Mouse (Mus musculus) spleen, adult 2 months (tissue): ENCODE results near the gene Slc13a2. TPM values are rescaled to one million over a fixed set of nuclear protein-coding genes. Genes with fewer than 3 reads are reported as not detected.

Experiments used
- DNase-seq, 2 experiments: peaks; one replicate each; pipeline versions ENCODE4 v3.0.0 to v3.0.0-alpha.2; 2012 to 2021; ENCODE audit warnings: low spot score in 2 of 2, low read depth in 1 of 2
- H3K27ac ChIP-seq: fragments of 200-500 bp; 2 replicates; pipeline ENCODE4 v1.5.1; 2012; ENCODE audit warnings: low read length, inconsistent platforms; ENCODE audit not compliant: insufficient read depth
- H3K27me3 ChIP-seq: fragments of 200-500 bp; 2 replicates; pipeline ENCODE4 v1.6.1; 2012; ENCODE audit warnings: mild to moderate bottlenecking, moderate library complexity, low read length, inconsistent platforms; ENCODE audit not compliant: control insufficient read depth, insufficient read depth
- H3K36me3 ChIP-seq: fragments of 200-500 bp; 2 replicates; pipeline ENCODE4 v1.6.1; 2012; ENCODE audit warnings: mild to moderate bottlenecking, low read length, inconsistent platforms; ENCODE audit not compliant: control insufficient read depth, insufficient read depth
- H3K4me1 ChIP-seq: fragments of 200-500 bp; 2 replicates; pipeline ENCODE4 v1.6.1; 2011; ENCODE audit warnings: inconsistent platforms; ENCODE audit not compliant: control insufficient read depth, insufficient read depth, insufficient read length
- H3K4me3 ChIP-seq: fragments of 200-500 bp; 2 replicates; pipeline ENCODE4 v1.5.1; 2011; ENCODE audit warnings: mild to moderate bottlenecking, inconsistent platforms; ENCODE audit not compliant: insufficient read depth, insufficient read length; ENCODE audit errors: extremely low read depth
- CTCF ChIP-seq: fragments of 200-500 bp; IDR thresholded peaks from 2 replicates; pipeline ENCODE4 v1.5.1; 2011; ENCODE audit warnings: mild to moderate bottlenecking, inconsistent platforms; ENCODE audit not compliant: insufficient read depth, insufficient read length, insufficient replicate concordance; ENCODE audit errors: extremely low read depth
- POLR2A ChIP-seq: fragments of 200-500 bp; IDR thresholded peaks from 2 replicates; pipeline ENCODE4 v1.6.1; 2011; ENCODE audit warnings: low read depth, low read length, inconsistent platforms
- WGBS: fragments of 180-500 bp; shearing (Covaris S2); methylation state at CpG from one replicate; pipeline ENCODE4 v1.1.7; 2018; 5-methylcytosine and 5-hydroxymethylcytosine counted together
- polyA plus RNA-seq: library from polyadenylated mRNA; depleted of rRNA; stranded (reverse); fragments of >200 nt; gene quantifications from 2 replicates; pipeline ENCODE4 v1.2.3, GENCODE M21; 2012

The Slc13a2 gene
- polyA plus RNA-seq, 1 experiment = 0.28 TPM

DNA sequence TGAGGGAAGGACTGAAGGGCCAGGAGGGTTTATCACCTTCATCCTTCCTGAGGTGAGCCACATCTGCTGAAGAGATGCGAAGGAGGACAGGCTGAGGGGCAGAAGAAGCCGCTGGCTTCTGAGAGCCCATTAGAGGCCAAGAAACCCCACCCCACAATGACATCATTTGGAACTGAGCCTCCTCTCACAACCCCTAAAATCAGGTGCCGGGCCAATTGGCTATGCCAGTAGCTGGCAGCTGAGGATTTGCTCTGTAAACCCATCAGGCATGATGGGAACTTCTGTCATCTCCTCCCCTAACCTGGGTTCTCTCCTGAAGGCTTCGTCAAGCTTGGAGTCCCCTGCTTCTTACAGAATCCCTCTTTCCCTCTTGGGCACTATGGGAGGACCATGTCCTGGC is 41.7 kb downstream of the Slc13a2 start:
- Histone ChIP-seq H3K27ac (no peak overlapping the region), H3K4me1 (no peaks in the 10 kb centered on the region), H3K4me3 (no peak overlapping the region), H3K36me3 (no peaks in the 10 kb centered on the region), H3K27me3 (no peaks in the 10 kb centered on the region)
- DNase-seq = no peak
- TF ChIP-seq CTCF (no peak), POLR2A (no peak)
- WGBS = 89% methylated on average over 4 of the region's 4 CpGs

DNA sequence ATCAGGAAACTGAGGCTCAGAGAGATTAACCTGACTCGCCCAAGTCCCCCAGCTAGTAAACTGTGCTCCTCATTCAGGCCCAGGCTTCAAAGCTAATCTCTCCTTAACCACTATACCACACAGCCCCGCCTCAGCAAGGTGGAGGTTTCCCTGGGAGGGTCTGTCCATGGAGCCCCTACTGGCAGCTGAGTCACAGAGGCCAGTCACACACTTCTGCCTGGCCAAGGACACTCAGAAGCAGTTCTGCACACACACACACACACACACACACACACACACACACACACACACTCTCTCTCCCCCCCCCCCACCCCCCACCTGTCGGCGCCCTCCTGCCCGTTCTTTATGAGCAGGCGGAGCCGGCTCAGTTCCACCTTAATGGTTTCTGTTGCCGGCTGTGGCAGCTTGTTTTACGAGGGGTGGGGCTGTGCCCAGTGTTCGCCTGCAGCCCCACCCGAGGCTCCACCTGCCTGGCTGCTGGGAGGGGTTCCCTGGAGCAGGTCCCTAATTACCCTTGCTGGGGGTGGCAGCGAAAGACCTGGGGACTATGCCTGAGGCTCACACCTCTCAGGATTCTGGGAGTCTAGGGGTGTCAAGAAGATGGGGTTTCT is 44.4 kb downstream of the Slc13a2 start:
- Histone ChIP-seq H3K27me3 (no peaks in the 10 kb centered on the region), H3K4me3 (no peak overlapping the region), H3K4me1 (no peaks in the 10 kb centered on the region), H3K27ac (no peak overlapping the region), H3K36me3 (no peaks in the 10 kb centered on the region)
- WGBS = 31% methylated on average over 12 of the region's 12 CpGs
- DNase-seq = no peak
- TF ChIP-seq POLR2A = no peak
- no peak for TF ChIP-seq CTCF

DNA sequence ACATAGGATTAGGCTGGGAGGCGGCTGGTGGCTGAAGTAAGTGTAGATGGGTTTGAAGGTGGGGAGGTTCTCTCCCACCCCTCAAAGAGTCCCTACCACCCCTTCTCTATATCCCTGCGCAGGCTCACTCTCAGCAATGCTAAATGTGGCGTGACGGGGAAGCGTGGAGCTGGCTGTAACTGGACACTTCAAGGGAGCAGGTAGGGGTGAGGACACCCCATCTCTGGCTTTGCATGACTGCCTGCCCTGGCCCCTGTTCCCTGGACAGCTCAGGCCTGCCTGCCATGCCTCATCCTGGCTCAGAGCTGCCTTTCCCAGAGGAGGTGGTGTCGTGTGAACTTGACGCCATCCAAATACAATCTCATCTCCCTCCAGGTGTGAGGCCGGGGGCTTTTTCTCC is 47.9 kb downstream of the Slc13a2 start:
- H3K4me1 ChIP-seq = no peaks in the 10 kb centered on the region
- no peaks in the 10 kb centered on the region for H3K27me3 ChIP-seq
- no peak for DNase-seq
- H3K36me3 ChIP-seq = no peaks in the 10 kb centered on the region
- 97% methylated on average over 8 of the region's 8 CpGs for WGBS
- TF ChIP-seq POLR2A (no peak), CTCF (no peak)
- no peak overlapping the region for H3K4me3 ChIP-seq
- no peak overlapping the region for H3K27ac ChIP-seq

DNA sequence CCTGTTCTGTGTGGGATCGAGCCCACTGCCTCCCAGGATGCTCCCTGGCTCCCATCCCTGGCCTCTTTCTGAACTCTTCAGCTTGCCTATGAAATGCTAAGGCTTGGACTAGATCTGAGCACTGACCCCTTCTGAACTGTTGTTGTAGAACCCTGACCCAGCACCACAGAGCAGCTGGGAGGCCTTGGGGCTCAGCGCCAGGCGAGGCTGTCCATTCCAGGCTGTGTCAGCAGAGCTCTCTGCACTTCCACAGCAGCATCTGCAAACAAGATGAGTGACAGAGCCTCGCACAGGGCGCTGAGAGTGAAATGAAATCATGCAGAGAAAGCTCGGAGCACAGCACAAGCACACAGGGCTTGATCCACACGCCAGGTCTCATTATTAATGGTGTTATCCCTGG is 49.4 kb downstream of the Slc13a2 start:
- 90% methylated on average over 7 of the region's 7 CpGs for whole genome bisulfite sequencing
- H3K27me3 ChIP-seq = no peaks in the 10 kb centered on the region

DNA sequence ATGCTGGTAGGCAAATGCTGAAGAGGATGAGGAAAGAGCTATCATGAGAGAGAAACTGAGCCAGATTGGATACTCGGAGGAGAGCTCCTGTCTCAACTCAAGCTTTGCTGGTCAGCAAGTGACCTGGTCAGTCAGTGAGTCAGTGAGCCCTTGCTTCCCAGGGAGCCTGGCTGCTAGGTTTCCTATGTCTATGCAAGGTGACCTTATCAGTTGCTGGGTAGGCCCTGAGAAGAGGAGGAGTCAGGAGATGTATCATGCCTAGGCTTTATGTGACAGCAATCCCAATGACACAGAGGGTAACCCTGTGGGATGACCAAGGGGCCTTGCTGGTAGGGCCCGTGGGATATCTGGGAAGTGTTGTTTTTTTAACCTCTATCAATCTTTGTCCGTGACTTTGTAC is 49.9 kb downstream of the Slc13a2 start:
- H3K4me1 ChIP-seq = no peaks in the 10 kb centered on the region
- H3K27me3 ChIP-seq = no peaks in the 10 kb centered on the region
- no peak overlapping the region for H3K27ac ChIP-seq
- DNase-seq = no peak
- 88% methylated on average over 3 of the region's 3 CpGs for WGBS
- no peak for TF ChIP-seq CTCF
- no peak for TF ChIP-seq POLR2A
- H3K36me3 ChIP-seq = no peaks in the 10 kb centered on the region
- no peak overlapping the region for H3K4me3 ChIP-seq

More for the DNA sequence above, 49.4 kb downstream of the Slc13a2 start:
- Histone ChIP-seq H3K4me1 (no peaks in the 10 kb centered on the region), H3K4me3 (no peak overlapping the region), H3K36me3 (no peaks in the 10 kb centered on the region), H3K27ac (no peak overlapping the region)
- no peak for DNase-seq
- TF ChIP-seq CTCF (no peak), POLR2A (no peak)

DNA sequence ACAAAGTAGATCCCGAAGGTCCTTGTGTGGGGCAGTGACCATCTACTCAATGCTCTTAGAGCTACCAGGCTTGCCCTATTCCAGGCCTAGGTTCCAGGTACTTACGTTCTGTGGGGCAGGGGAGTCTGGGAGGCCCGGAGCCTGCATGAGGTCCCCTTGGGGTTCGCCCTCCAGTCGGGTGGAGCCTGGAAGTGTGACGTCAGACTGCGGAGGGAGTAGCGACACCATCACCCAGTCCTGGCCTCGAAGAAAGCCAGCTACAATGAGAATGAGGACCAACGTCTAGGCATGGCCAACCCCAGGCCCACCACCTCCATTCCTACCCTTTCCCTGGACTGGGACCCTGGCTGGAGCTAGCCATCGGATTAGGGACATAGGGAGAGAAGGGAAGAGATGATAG is 50.3 kb downstream of the Slc13a2 start:
- TF ChIP-seq POLR2A (no peak), CTCF (no peak)
- no peak overlapping the region for H3K4me3 ChIP-seq
- no peak for DNase-seq
- no peaks in the 10 kb centered on the region for H3K4me1 ChIP-seq
- no peaks in the 10 kb centered on the region for H3K27me3 ChIP-seq
- no peak overlapping the region for H3K27ac ChIP-seq
- 91% methylated on average over 11 of the region's 11 CpGs for WGBS
- no peaks in the 10 kb centered on the region for H3K36me3 ChIP-seq

DNA sequence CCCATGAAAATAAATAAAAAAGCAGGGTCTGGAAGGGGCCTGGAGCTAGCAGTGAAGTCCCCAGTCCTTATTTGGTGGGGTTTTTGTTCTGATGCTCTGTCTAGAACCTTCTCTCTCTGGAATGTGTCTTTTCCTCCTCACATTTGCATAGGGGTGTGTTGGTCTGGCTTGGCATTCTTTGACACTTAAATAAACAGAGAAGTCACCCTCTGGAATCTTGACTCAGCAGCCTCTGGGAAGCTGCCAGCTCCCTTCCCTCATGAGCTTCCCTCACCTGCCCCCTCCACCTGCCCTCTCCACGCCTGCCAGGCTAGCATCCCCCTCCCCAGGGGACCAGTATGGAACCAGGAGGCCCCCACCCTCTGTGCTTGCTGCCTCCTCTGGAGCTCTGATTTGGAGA is 51.6 kb downstream of the Slc13a2 start:
- H3K4me1 ChIP-seq = no peaks in the 10 kb centered on the region
- no peak overlapping the region for H3K27ac ChIP-seq
- H3K27me3 ChIP-seq = no peaks in the 10 kb centered on the region
- DNase-seq = no peak
- no peak for TF ChIP-seq CTCF
- no peak for TF ChIP-seq POLR2A
- H3K4me3 ChIP-seq = no peak overlapping the region
- WGBS = 65% methylated on average over 1 of the region's 1 CpGs
- no peaks in the 10 kb centered on the region for H3K36me3 ChIP-seq
